Mouse (Mus musculus) kidney, adult 2 months (tissue): ENCODE results near the gene Tnrc6a. TPM values are rescaled to one million over a fixed set of nuclear protein-coding genes. Genes with fewer than 3 reads are reported as not detected.

ENCODE experiments used
- DNase-seq: peaks from one replicate; pipeline ENCODE4 v3.0.0; 2021
- H3K27ac ChIP-seq: fragments of 200-500 bp; 2 replicates; pipeline ENCODE4 v1.5.1; 2012; ENCODE audit warnings: low read depth, low read length, control low read depth, inconsistent platforms; ENCODE audit not compliant: insufficient read depth
- H3K27me3 ChIP-seq: fragments of 200-500 bp; replicated peaks from 2 replicates; pipeline ENCODE4 v1.6.1; 2012; ENCODE audit warnings: mild to moderate bottlenecking, moderate library complexity, low read length, inconsistent platforms; ENCODE audit not compliant: control insufficient read depth, insufficient read depth
- H3K36me3 ChIP-seq: fragments of 200-500 bp; 2 replicates; pipeline ENCODE4 v1.6.1; 2012; ENCODE audit warnings: mild to moderate bottlenecking, moderate library complexity, low read length, inconsistent platforms; ENCODE audit not compliant: control insufficient read depth, insufficient read depth
- H3K4me1 ChIP-seq: fragments of 200-500 bp; 2 replicates; pipeline ENCODE4 v1.6.1; 2011; ENCODE audit warnings: low read length; ENCODE audit not compliant: control insufficient read depth, insufficient read depth
- H3K4me3 ChIP-seq: fragments of 200-500 bp; 2 replicates; pipeline ENCODE4 v1.5.1; 2011; ENCODE audit warnings: mild to moderate bottlenecking, low read depth, low read length, control low read depth; ENCODE audit not compliant: insufficient read depth
- CTCF ChIP-seq: fragments of 200-500 bp; conservative IDR thresholded peaks from 2 replicates; pipeline ENCODE4 v1.5.1; 2011; ENCODE audit warnings: low read depth, mild to moderate bottlenecking, control low read depth, low read length, moderate library complexity, mixed read lengths; ENCODE audit not compliant: insufficient read depth, insufficient read length
- POLR2A ChIP-seq: fragments of 200-500 bp; IDR thresholded peaks from one replicate; pipeline ENCODE4 v1.6.1; 2011; ENCODE audit warnings: low read depth, low read length, control low read depth
- WGBS: fragments of 180-500 bp; shearing (Covaris S2); methylation state at CpG from one replicate; pipeline ENCODE4 v1.1.7; 2018; 5-methylcytosine and 5-hydroxymethylcytosine counted together
- polyA plus RNA-seq: library from polyadenylated mRNA; depleted of rRNA; stranded (reverse); fragments of >200 nt; gene quantifications from 2 replicates; pipeline ENCODE4 v1.2.3, GENCODE M21; 2012

The Tnrc6a gene
- polyA plus RNA-seq, 1 experiment, result 28.9 TPM

GRCm38 (mm10) chr7:123212316-123212715 lies 88.6 kb downstream of the Tnrc6a start:
- DNase-seq, result no peak
- no peaks in the 10 kb centered on the region for H3K27me3 ChIP-seq
- TF ChIP-seq POLR2A, result no peak
- no peak for TF ChIP-seq CTCF
- WGBS, result 83% methylated on average over 5 of the region's 5 CpGs
- no peak overlapping the region for H3K4me3 ChIP-seq
- peaks cover 7% of the 10 kb centered on the region; the same call in 1 of the 2 replicates for H3K4me1 ChIP-seq
- no peaks in the 10 kb centered on the region for H3K36me3 ChIP-seq
- no peak overlapping the region for H3K27ac ChIP-seq

GRCm38 (mm10) chr7:123214365-123215075 lies 90.8 kb downstream of the Tnrc6a start, which contains the start of gene Slc5a11:
Gene Slc5a11 (plus strand): TSS chr7:123214780.
- DNase-seq, result peak; percentile 93
- peak within 1 kb of the TSS; percentile 84 for H3K27ac ChIP-seq
- peak within 1 kb of the TSS; percentile 49 for H3K4me3 ChIP-seq
- 34% methylated on average over 8 of the region's 8 CpGs for WGBS
- H3K27me3 ChIP-seq, result no peaks in the 10 kb centered on the region
- TF ChIP-seq POLR2A, result no peak
- no peak; the same call in 1 of the 2 replicates for TF ChIP-seq CTCF
- H3K4me1 ChIP-seq, result peaks cover 18% of the 10 kb centered on the region
- no peaks in the 10 kb centered on the region for H3K36me3 ChIP-seq

GRCm38 (mm10) chr7:123215138-123215537 lies 91.5 kb downstream of the Tnrc6a start:
- Histone ChIP-seq H3K36me3 (no peaks in the 10 kb centered on the region), H3K27me3 (no peaks in the 10 kb centered on the region), H3K4me3 (peak overlapping the region; percentile 49), H3K4me1 (peaks cover 18% of the 10 kb centered on the region), H3K27ac (peak overlapping the region; percentile 84)
- WGBS, result 51% methylated on average over 2 of the region's 2 CpGs
- TF ChIP-seq CTCF (no peak), POLR2A (no peak)
- peak; percentile 23 for DNase-seq

- H3K4me1 ChIP-seq, result peaks cover 18% of the 10 kb centered on the region
- WGBS, result 43% methylated on average over 7 of the region's 7 CpGs
- no peaks in the 10 kb centered on the region for H3K36me3 ChIP-seq
- H3K27ac ChIP-seq, result peak overlapping the region; percentile 68; the same call in 1 of the 2 replicates
- H3K27me3 ChIP-seq, result no peaks in the 10 kb centered on the region
- peak; percentile 85 for DNase-seq
- no peak for TF ChIP-seq CTCF
- no peak for TF ChIP-seq POLR2A
- no peak overlapping the region for H3K4me3 ChIP-seq
These were observed 94.0 kb downstream of the Tnrc6a start for GRCm38 (mm10) chr7:123217448-123218354.

GRCm38 (mm10) chr7:123218620-123219019 lies 94.9 kb downstream of the Tnrc6a start:
- WGBS, result 48% methylated on average over 6 of the region's 6 CpGs
- TF ChIP-seq CTCF, result no peak
- TF ChIP-seq POLR2A, result no peak
- Histone ChIP-seq H3K27ac (no peak overlapping the region), H3K4me1 (peaks cover 18% of the 10 kb centered on the region), H3K36me3 (no peaks in the 10 kb centered on the region), H3K27me3 (no peaks in the 10 kb centered on the region), H3K4me3 (no peak overlapping the region)
- DNase-seq, result peak; percentile 31

GRCm38 (mm10) chr7:123219781-123220632 lies 96.3 kb downstream of the Tnrc6a start:
- Histone ChIP-seq H3K27me3 (no peaks in the 10 kb centered on the region), H3K36me3 (no peaks in the 10 kb centered on the region), H3K4me1 (peaks cover 25% of the 10 kb centered on the region), H3K4me3 (no peak overlapping the region), H3K27ac (no peak overlapping the region)
- DNase-seq, result no peak
- TF ChIP-seq CTCF (no peak), POLR2A (no peak)
- 57% methylated on average over 13 of the region's 13 CpGs for WGBS
